Mouse (Mus musculus) adrenal gland, postnatal 10 days (tissue): ENCODE measurements around the gene Gimd1. TPM values are rescaled to one million over a fixed set of nuclear protein-coding genes. Genes with fewer than 3 reads are reported as not detected.
A peak's percentile ranks its signal among the peaks of the same experiment; 100 is the strongest.

Experiments used
- DNase-seq: peaks from one replicate; pipeline ENCODE4 v3.0.0; 2021; ENCODE audit warnings: mixed read lengths
- long read RNA-seq, 2 experiments: library from polyadenylated mRNA; stranded (forward); transcript quantifications; one replicate each; pipeline ENCODE4 v2.0.0; 2021
- total RNA-seq, 2 experiments: library from RNA; stranded (reverse); gene quantifications; 2 replicates each; pipeline ENCODE4 v1.2.3; 2021

Gimd1 gene
- under 1 TPM; 0.48 to 0.96 TPM for total RNA-seq
- long read RNA-seq, experiment 1, result 0 reads
- long read RNA-seq, experiment 2, result 0 reads

- DNase-seq, result no peak
These were observed at the start of gene Gimd1 for GRCm38 (mm10) chr3:132629601-132630239. Gimd1 (plus strand) TSS chr3:132629820.

- DNase-seq, result no peak
These were observed 48.4 kb upstream of the Gimd1 start for GRCm38 (mm10) chr3:132581198-132581597.

GRCm38 (mm10) chr3:132582339-132582738, 47.3 kb upstream of the Gimd1 start:
- no peak for DNase-seq

- DNase-seq, result no peak
These were observed 44.3 kb upstream of the Gimd1 start for GRCm38 (mm10) chr3:132585122-132585972.

- DNase-seq, result peak; percentile 14
These were observed 41.5 kb upstream of the Gimd1 start for GRCm38 (mm10) chr3:132588146-132588545.

GRCm38 (mm10) chr3:132590010-132590409, 39.6 kb upstream of the Gimd1 start:
- DNase-seq, result no peak

GRCm38 (mm10) chr3:132590604-132591003, 39.0 kb upstream of the Gimd1 start:
- no peak for DNase-seq

GRCm38 (mm10) chr3:132628741-132629140, 879 bp upstream of the Gimd1 start:
- no peak for DNase-seq

- DNase-seq, result peak; percentile 16
These were observed 3.6 kb downstream of the Gimd1 start for GRCm38 (mm10) chr3:132633261-132633660.

GRCm38 (mm10) chr3:132637080-132637479, 7.5 kb downstream of the Gimd1 start:
- no peak for DNase-seq

GRCm38 (mm10) chr3:132644071-132644470, 14.5 kb downstream of the Gimd1 start:
- DNase-seq, result no peak

- no peak for DNase-seq
These were observed 17.2 kb downstream of the Gimd1 start for GRCm38 (mm10) chr3:132646814-132647213.

GRCm38 (mm10) chr3:132649368-132649767, 19.7 kb downstream of the Gimd1 start:
- DNase-seq, result no peak

- DNase-seq, result no peak
These were observed 20.6 kb downstream of the Gimd1 start for GRCm38 (mm10) chr3:132650191-132650590.

- DNase-seq, result peak; percentile 58
These were observed 22.2 kb downstream of the Gimd1 start for GRCm38 (mm10) chr3:132651776-132652175.

- no peak for DNase-seq
These were observed 24.3 kb downstream of the Gimd1 start for GRCm38 (mm10) chr3:132653959-132654358.

- DNase-seq, result no peak
These were observed 26.3 kb downstream of the Gimd1 start for GRCm38 (mm10) chr3:132655955-132656354.

- no peak for DNase-seq
These were observed 47.9 kb downstream of the Gimd1 start for GRCm38 (mm10) chr3:132677494-132677893.

- DNase-seq, result peak; percentile 96
These were observed 54.0 kb downstream of the Gimd1 start, which contains the start of gene Tbck for GRCm38 (mm10) chr3:132683447-132684230. Tbck (plus strand) TSS chr3:132684144.

GRCm38 (mm10) chr3:132684231-132684928, 54.8 kb downstream of the Gimd1 start, which contains the start of gene Aimp1:
Aimp1 (minus strand) TSS chr3:132684370.
- no peak for DNase-seq
